Comparison of ENCODE assay signal across 17 mouse cellular contexts in genomic region chr16:13454026-13454600, GRCm38 (mm10).
DNase-seq lines count a peak whose midpoint lies in the region; ATAC-seq lines count a peak whose summit lies in the region.
"Had no signal": no experiment of that assay in that cellular context is flagged by ENCODE, and none has a peak within 500 bp of the region (broad histone marks: within the 10 kb centered on the region; RNA-seq: fewer than 3 reads in every experiment).

No protein-coding gene starts in this region.

- ATAC-seq in midbrain, embryonic 11.5 days (ENCODE audit: low FRiP score): peak; percentile 72
- ATAC-seq in midbrain, embryonic 16.5 days: no peak
- ATAC-seq in embryonic facial prominence, embryonic 15.5 days (ENCODE audit: insufficient number of reproducible peaks, low FRiP score, low TSS enrichment, low read depth): 0 out of 2 replicates have a peak, but pooled peaks have one; percentile 17
- no peak for ATAC-seq in limb, embryonic 15.5 days (ENCODE audit: insufficient number of reproducible peaks, low FRiP score, low TSS enrichment, low read depth)
- ATAC-seq in megakaryocyte-erythroid progenitor cell, adult 5-6 weeks (replicated peaks; ENCODE audit: low FRiP score, low TSS enrichment, poor library complexity, severe bottlenecking): no peak
- ATAC-seq: liver, embryonic 12.5 days had no signal

- 12% methylated on average over 10 of the region's 10 CpGs for WGBS in midbrain, embryonic 11.5 days
- 6% methylated on average over 10 of the region's 10 CpGs for WGBS in midbrain, embryonic 16.5 days
- 21% methylated on average over 10 of the region's 10 CpGs for WGBS in embryonic facial prominence, embryonic 15.5 days
- 43% methylated on average over 10 of the region's 10 CpGs for WGBS in limb, embryonic 15.5 days

- H3K36me3 ChIP-seq in midbrain, embryonic 11.5 days (ENCODE audit: control insufficient read depth, insufficient read depth, low read length): no peaks in the 10 kb centered on the region
- H3K36me3 ChIP-seq in midbrain, embryonic 16.5 days (ENCODE audit: control insufficient read depth, insufficient read depth, low read length): no peaks in the 10 kb centered on the region
- H3K36me3 ChIP-seq in embryonic facial prominence, embryonic 15.5 days: no peaks in the 10 kb centered on the region
- no peaks in the 10 kb centered on the region for H3K36me3 ChIP-seq in limb, embryonic 15.5 days
- H3K36me3 ChIP-seq: heart, embryonic 15.5 days; stomach, embryonic 15.5 days had no signal

- no peak overlapping the region for H3K27ac ChIP-seq in midbrain, embryonic 11.5 days (ENCODE audit: low read depth, low read length)
- no peak overlapping the region for H3K27ac ChIP-seq in midbrain, embryonic 16.5 days (ENCODE audit: low read length)
- peak overlapping the region; percentile 80 for H3K27ac ChIP-seq in embryonic facial prominence, embryonic 15.5 days (replicated peaks)
- H3K27ac ChIP-seq in limb, embryonic 15.5 days: peak overlapping the region; percentile 58
- H3K27ac ChIP-seq: heart, adult 2 months; heart, embryonic 15.5 days; liver, embryonic 12.5 days; stomach, embryonic 15.5 days had no signal

- H3K27me3 ChIP-seq in midbrain, embryonic 11.5 days (ENCODE audit: control insufficient read depth, insufficient read depth, low read length): peaks cover 11% of the 10 kb centered on the region; the same call in 1 of the 2 replicates
- H3K27me3 ChIP-seq in midbrain, embryonic 16.5 days (ENCODE audit: control insufficient read depth, insufficient read depth, low read depth, low read length): 0 out of 2 replicates have a peak, but pooled peaks cover 3% of the 10 kb centered on the region
- H3K27me3 ChIP-seq in embryonic facial prominence, embryonic 15.5 days: peaks cover 7% of the 10 kb centered on the region; the same call in 1 of the 2 replicates
- 0 out of 2 replicates have a peak, but pooled peaks cover 4% of the 10 kb centered on the region for H3K27me3 ChIP-seq in limb, embryonic 15.5 days
- H3K27me3 ChIP-seq: heart, embryonic 15.5 days; liver, embryonic 12.5 days; stomach, embryonic 15.5 days had no signal

- H3K4me2 ChIP-seq in midbrain, embryonic 11.5 days: no peak overlapping the region
- H3K4me2 ChIP-seq in midbrain, embryonic 16.5 days (ENCODE audit: low read length): no peak overlapping the region
- H3K4me2 ChIP-seq in embryonic facial prominence, embryonic 15.5 days (replicated peaks): peak overlapping the region; percentile 29
- H3K4me2 ChIP-seq in limb, embryonic 15.5 days: no peak overlapping the region
- H3K4me2 ChIP-seq: heart, embryonic 15.5 days; liver, embryonic 12.5 days; stomach, embryonic 15.5 days had no signal

- peak; percentile 88 for DNase-seq in midbrain, embryonic 11.5 days (ENCODE audit: low spot score, missing footprints)
- DNase-seq in thymus, postnatal 4 days: no peak
- DNase-seq in adrenal gland, adult 18-20 months (ENCODE audit: low spot score in 2 of 2): no peak
- DNase-seq: adrenal gland, adult 2 months; cerebellum, adult 11 months; cerebellum, postnatal 14 days; heart, adult 2 months; kidney, adult 8-10 months; kidney, postnatal 36 days had no signal

- no peaks in the 10 kb centered on the region for H3K9me3 ChIP-seq in midbrain, embryonic 11.5 days (ENCODE audit: control insufficient read depth, low read length)
- H3K9me3 ChIP-seq in midbrain, embryonic 16.5 days (replicated peaks; ENCODE audit: control insufficient read depth, low read length, poor library complexity, severe bottlenecking): no peaks in the 10 kb centered on the region
- no peaks in the 10 kb centered on the region for H3K9me3 ChIP-seq in embryonic facial prominence, embryonic 15.5 days (replicated peaks)
- H3K9me3 ChIP-seq in limb, embryonic 15.5 days: no peaks in the 10 kb centered on the region
- H3K9me3 ChIP-seq: heart, embryonic 15.5 days; liver, embryonic 12.5 days; stomach, embryonic 15.5 days had no signal

- H3K9ac ChIP-seq in midbrain, embryonic 11.5 days (ENCODE audit: low read length): no peak overlapping the region
- no peak overlapping the region for H3K9ac ChIP-seq in midbrain, embryonic 16.5 days (ENCODE audit: low read depth, low read length)
- H3K9ac ChIP-seq in embryonic facial prominence, embryonic 15.5 days: no peak overlapping the region
- no peak overlapping the region for H3K9ac ChIP-seq in limb, embryonic 15.5 days
- H3K9ac ChIP-seq: heart, embryonic 15.5 days; liver, embryonic 12.5 days; stomach, embryonic 15.5 days had no signal

- H3K4me3 ChIP-seq in midbrain, embryonic 11.5 days (ENCODE audit: low read depth, low read length): no peak overlapping the region
- H3K4me3 ChIP-seq in midbrain, embryonic 16.5 days (ENCODE audit: low read depth, low read length): no peak overlapping the region
- H3K4me3 ChIP-seq in embryonic facial prominence, embryonic 15.5 days (replicated peaks): no peak overlapping the region
- H3K4me3 ChIP-seq in limb, embryonic 15.5 days: no peak overlapping the region
- H3K4me3 ChIP-seq: heart, adult 2 months; heart, embryonic 15.5 days; liver, embryonic 12.5 days; myocyte; stomach, embryonic 15.5 days had no signal

- H3K4me1 ChIP-seq in midbrain, embryonic 11.5 days (ENCODE audit: control insufficient read depth, insufficient read depth, low read length): peaks cover 31% of the 10 kb centered on the region
- peaks cover 4% of the 10 kb centered on the region for H3K4me1 ChIP-seq in midbrain, embryonic 16.5 days (ENCODE audit: control insufficient read depth, insufficient read depth, low read length)
- H3K4me1 ChIP-seq in embryonic facial prominence, embryonic 15.5 days: peaks cover 36% of the 10 kb centered on the region
- peaks cover 40% of the 10 kb centered on the region for H3K4me1 ChIP-seq in limb, embryonic 15.5 days

Comparison
In these comparisons a context has a peak if more than half of its experiments do, and no peak if none do; other contexts are left out.
1. ATAC-seq: peak in midbrain, embryonic 11.5 days (single experiment) and embryonic facial prominence, embryonic 15.5 days (single experiment); none in midbrain, embryonic 16.5 days (single experiment), limb, embryonic 15.5 days (single experiment) and megakaryocyte-erythroid progenitor cell, adult 5-6 weeks (single experiment).
2. H3K27ac ChIP-seq: peak in embryonic facial prominence, embryonic 15.5 days (single experiment) and limb, embryonic 15.5 days (single experiment); none in midbrain, embryonic 11.5 days (single experiment) and midbrain, embryonic 16.5 days (single experiment).